Mouse (Mus musculus): Measurements from ENCODE around the gene Hist1h1d. TPM values are rescaled to one million over a fixed set of nuclear protein-coding genes. Genes with fewer than 3 reads are reported as not detected.

The Hist1h1d gene
- total and polyA plus RNA-seq, 3 experiments = 0.43 to 128 (median 74.3) TPM

DNA sequence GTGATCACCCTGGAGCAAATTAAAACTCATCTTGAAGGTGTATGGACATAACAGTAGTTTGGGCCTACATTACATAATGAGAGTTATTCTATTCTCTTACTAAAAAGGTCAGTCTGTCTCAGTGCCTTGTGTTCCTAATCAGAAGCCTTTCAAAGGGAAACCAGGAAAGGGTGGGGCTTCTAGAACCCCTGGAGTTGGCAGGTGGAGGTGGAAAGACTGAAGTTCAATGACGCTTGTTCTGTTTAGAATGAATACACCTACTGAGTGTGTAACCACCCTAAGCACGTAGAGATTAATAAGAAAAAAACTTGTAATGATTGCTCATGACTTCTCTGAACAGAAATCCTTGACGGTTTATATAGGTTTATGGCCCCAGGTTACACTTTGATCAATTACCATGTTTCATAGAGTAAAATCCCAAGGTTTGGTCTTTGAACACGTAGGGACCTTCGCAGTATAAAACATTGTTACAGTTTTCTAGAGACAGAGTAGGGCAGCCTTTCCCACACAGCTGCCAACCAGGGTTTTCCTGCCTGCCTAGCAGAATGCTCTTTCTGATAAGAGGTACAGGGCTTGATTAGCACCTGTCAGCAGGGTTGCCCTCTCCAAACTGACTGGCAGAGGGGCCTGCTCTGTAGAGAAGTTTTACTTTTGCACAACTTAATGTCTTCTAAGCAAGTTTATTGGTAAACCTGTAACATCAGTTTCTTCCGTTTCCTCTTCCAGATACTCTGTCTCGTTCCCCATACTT, 42.7 kb downstream of the Hist1h1d start:
- DNase-seq (ENCODE audit: low spot score) = no peak

DNA sequence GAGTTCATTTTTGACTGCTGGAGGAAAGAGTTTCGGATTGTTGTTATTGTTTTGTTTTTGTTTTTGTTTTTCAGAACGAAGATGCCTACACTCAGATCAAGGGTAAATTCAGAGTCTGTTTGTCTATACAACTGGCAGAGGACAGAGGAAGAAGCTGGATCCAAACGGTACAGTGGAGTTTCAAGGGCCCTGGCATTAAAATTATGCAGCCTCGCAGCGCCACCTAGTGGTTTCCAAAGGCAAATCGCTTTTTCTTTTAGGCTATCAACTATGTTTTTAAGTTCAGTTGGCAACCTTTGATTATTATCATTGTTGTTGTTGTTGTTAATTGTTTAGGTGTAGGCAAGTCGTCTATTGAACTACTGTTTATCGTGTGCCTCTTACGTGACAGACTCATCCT, 44.9 kb downstream of the Hist1h1d start:
- Histone ChIP-seq H3K9me3 (replicated peaks) (no peaks in the 10 kb centered on the region), H3K4me1 (ENCODE audit: insufficient read depth, low read depth, low read length) (peaks cover 51% of the 10 kb centered on the region), H3K36me3 (replicated peaks) (no peaks in the 10 kb centered on the region), H3K27me3 (ENCODE audit: insufficient read depth, low read length) (no peaks in the 10 kb centered on the region), H3K4me3 (ENCODE audit: low read depth, low read length) (no peak overlapping the region)
- TF ChIP-seq POLR2AphosphoS5 (IDR thresholded peaks at IDR 0.05; ENCODE audit: insufficient replicate concordance, low read depth, low read length) (no peak), CTCF (IDR thresholded peaks at IDR 0.05; ENCODE audit: low read depth, low read length) (peak; percentile 49)
- DNase-seq (ENCODE audit: low spot score) (no peak), ATAC-seq (ENCODE audit: extremely low read depth, insufficient number of reproducible peaks, low FRiP score, poor library complexity, severe bottlenecking) (0 out of 2 replicates have a peak, but pooled peaks have one; percentile 19)

More for the DNA sequence above, 42.7 kb downstream of the Hist1h1d start:
- H3K4me1 ChIP-seq (ENCODE audit: insufficient read depth, low read depth, low read length) = peaks cover 70% of the 10 kb centered on the region
- ATAC-seq (ENCODE audit: extremely low read depth, insufficient number of reproducible peaks, low FRiP score, poor library complexity, severe bottlenecking) = no peak
- H3K36me3 ChIP-seq (replicated peaks) = no peaks in the 10 kb centered on the region
- TF ChIP-seq GATA2 (IDR thresholded peaks at IDR 0.05; ENCODE audit: borderline replicate concordance, low read depth, low read length) (no peak), POLR2AphosphoS5 (IDR thresholded peaks at IDR 0.05; ENCODE audit: insufficient replicate concordance, low read depth, low read length) (no peak), GATA1 (IDR thresholded peaks at IDR 0.05; ENCODE audit: borderline replicate concordance, low read length) (no peak), CTCF (IDR thresholded peaks at IDR 0.05; ENCODE audit: low read depth, low read length) (no peak), TAL1 (conservative IDR thresholded peaks at IDR 0.05; ENCODE audit: low read depth, low read length) (peak; percentile 45; the same call in 1 of the 2 replicates)
- H3K4me3 ChIP-seq (ENCODE audit: low read depth, low read length) = no peak overlapping the region; the same call in 1 of the 2 replicates
- H3K9me3 ChIP-seq (replicated peaks) = no peaks in the 10 kb centered on the region
- no peaks in the 10 kb centered on the region for H3K27me3 ChIP-seq (ENCODE audit: insufficient read depth, low read length)

GRCm38 (mm10) chr13:23603182-23603699, 50.2 kb downstream of the Hist1h1d start:
- H3K9me3 ChIP-seq (replicated peaks) = no peaks in the 10 kb centered on the region
- no peaks in the 10 kb centered on the region for H3K27me3 ChIP-seq (ENCODE audit: insufficient read depth, low read length)
- H3K36me3 ChIP-seq (replicated peaks) = peaks cover 7% of the 10 kb centered on the region
- TF ChIP-seq POLR2AphosphoS5 (IDR thresholded peaks at IDR 0.05; ENCODE audit: insufficient replicate concordance, low read depth, low read length) (no peak), GATA2 (IDR thresholded peaks at IDR 0.05; ENCODE audit: borderline replicate concordance, low read depth, low read length) (no peak), GATA1 (IDR thresholded peaks at IDR 0.05; ENCODE audit: borderline replicate concordance, low read length) (no peak), TAL1 (conservative IDR thresholded peaks at IDR 0.05; ENCODE audit: low read depth, low read length) (no peak), CTCF (IDR thresholded peaks at IDR 0.05; ENCODE audit: low read depth, low read length) (no peak)
- DNase-seq (ENCODE audit: low spot score) = no peak
- H3K4me3 ChIP-seq (ENCODE audit: low read depth, low read length) = no peak overlapping the region
- peaks cover 24% of the 10 kb centered on the region for H3K4me1 ChIP-seq (ENCODE audit: insufficient read depth, low read depth, low read length)
- no peak for ATAC-seq (ENCODE audit: extremely low read depth, insufficient number of reproducible peaks, low FRiP score, poor library complexity, severe bottlenecking)

GRCm38 (mm10) chr13:23604452-23604851, 51.4 kb downstream of the Hist1h1d start:
- ATAC-seq (ENCODE audit: extremely low read depth, insufficient number of reproducible peaks, low FRiP score, poor library complexity, severe bottlenecking) = no peak
- TF ChIP-seq CTCF (IDR thresholded peaks at IDR 0.05; ENCODE audit: low read depth, low read length) (no peak), GATA2 (IDR thresholded peaks at IDR 0.05; ENCODE audit: borderline replicate concordance, low read depth, low read length) (no peak)

GRCm38 (mm10) chr13:23605052-23605451, 52.0 kb downstream of the Hist1h1d start:
- peaks cover 7% of the 10 kb centered on the region for H3K36me3 ChIP-seq (replicated peaks)
- ATAC-seq (ENCODE audit: extremely low read depth, insufficient number of reproducible peaks, low FRiP score, poor library complexity, severe bottlenecking) (no peak), DNase-seq (ENCODE audit: low spot score) (no peak)
- no peak overlapping the region for H3K4me3 ChIP-seq (ENCODE audit: low read depth, low read length)
- H3K9me3 ChIP-seq (replicated peaks) = no peaks in the 10 kb centered on the region
- H3K4me1 ChIP-seq (ENCODE audit: insufficient read depth, low read depth, low read length) = peaks cover 32% of the 10 kb centered on the region
- no peak for TF ChIP-seq GATA2 (IDR thresholded peaks at IDR 0.05; ENCODE audit: borderline replicate concordance, low read depth, low read length)
- no peak for TF ChIP-seq CTCF (IDR thresholded peaks at IDR 0.05; ENCODE audit: low read depth, low read length)
- no peak for TF ChIP-seq POLR2AphosphoS5 (IDR thresholded peaks at IDR 0.05; ENCODE audit: insufficient replicate concordance, low read depth, low read length)
- no peak for TF ChIP-seq GATA1 (IDR thresholded peaks at IDR 0.05; ENCODE audit: borderline replicate concordance, low read length)
- TF ChIP-seq TAL1 (conservative IDR thresholded peaks at IDR 0.05; ENCODE audit: low read depth, low read length) = no peak
- no peaks in the 10 kb centered on the region for H3K27me3 ChIP-seq (ENCODE audit: insufficient read depth, low read length)

More at GRCm38 (mm10) chr13:23604452-23604851, 51.4 kb downstream of the Hist1h1d start:
- DNase-seq (ENCODE audit: low spot score) = no peak
- Histone ChIP-seq H3K36me3 (replicated peaks) (peaks cover 7% of the 10 kb centered on the region), H3K4me1 (ENCODE audit: insufficient read depth, low read depth, low read length) (peaks cover 26% of the 10 kb centered on the region), H3K4me3 (ENCODE audit: low read depth, low read length) (no peak overlapping the region), H3K9me3 (replicated peaks) (no peaks in the 10 kb centered on the region), H3K27me3 (ENCODE audit: insufficient read depth, low read length) (no peaks in the 10 kb centered on the region)

DNA sequence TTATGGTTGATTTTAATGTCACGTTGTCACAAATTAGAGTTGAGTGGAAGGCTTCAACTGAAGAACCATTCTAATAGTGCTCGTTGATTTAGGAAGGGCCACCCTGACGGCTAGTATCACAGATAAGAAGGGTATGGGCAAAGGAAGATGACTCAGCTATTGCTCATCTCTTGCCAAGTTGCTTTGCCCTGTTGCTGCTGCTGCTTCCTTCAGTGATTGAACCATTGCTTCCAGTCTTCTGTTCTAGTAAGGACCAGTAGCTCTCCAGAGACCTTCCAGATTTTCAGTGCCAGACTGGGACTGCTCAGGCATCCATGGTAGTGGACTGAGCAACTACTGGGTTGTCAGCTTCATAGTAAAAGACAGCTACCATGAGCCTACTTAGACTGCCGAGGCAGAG, 56.1 kb downstream of the Hist1h1d start:
- peaks cover 22% of the 10 kb centered on the region for H3K4me1 ChIP-seq (ENCODE audit: insufficient read depth, low read depth, low read length)
- peak; percentile 54; the same call in 1 of the 2 replicates for ATAC-seq (ENCODE audit: extremely low read depth, insufficient number of reproducible peaks, low FRiP score, poor library complexity, severe bottlenecking)
- no peak for TF ChIP-seq CTCF (IDR thresholded peaks at IDR 0.05; ENCODE audit: low read depth, low read length)
- no peak for TF ChIP-seq GATA2 (IDR thresholded peaks at IDR 0.05; ENCODE audit: borderline replicate concordance, low read depth, low read length)
- TF ChIP-seq TAL1 (conservative IDR thresholded peaks at IDR 0.05; ENCODE audit: low read depth, low read length) = no peak
- TF ChIP-seq POLR2AphosphoS5 (IDR thresholded peaks at IDR 0.05; ENCODE audit: insufficient replicate concordance, low read depth, low read length) = no peak
- TF ChIP-seq GATA1 (IDR thresholded peaks at IDR 0.05; ENCODE audit: borderline replicate concordance, low read length) = no peak
- no peak overlapping the region for H3K4me3 ChIP-seq (ENCODE audit: low read depth, low read length)
- H3K9me3 ChIP-seq (replicated peaks) = no peaks in the 10 kb centered on the region
- no peak for DNase-seq (ENCODE audit: low spot score)
- H3K27me3 ChIP-seq (ENCODE audit: insufficient read depth, low read length) = no peaks in the 10 kb centered on the region
- H3K36me3 ChIP-seq (replicated peaks) = peaks cover 22% of the 10 kb centered on the region

Measured in G1E (cell line).